Mouse (Mus musculus) left cerebral cortex, postnatal 25 days (tissue): ENCODE measurements at regions not wholly inside any gene's neighbourhood (a gene's known extent, or its start where the extent isn't known, plus 50 kb on each side); places are given as distances from the start of the nearest gene placed in this dataset.
"Not testable (repeated sequence)": the region's sequence is repeated elsewhere in the genome, so short reads cannot be mapped to it uniquely, and the experiment has no call there.

Source experiments
- DNase-seq, 2 experiments: peaks; one replicate each; pipeline ENCODE4 v3.0.0; 2022; ENCODE audit warnings: low spot score in 2 of 2, mixed read lengths in 1 of 2
- intact Hi-C: fragments of 180-260 bp; cut with DNase I; formaldehyde crosslinking; loops from one replicate; pipeline ENCODE4 v1.15.1; 2025

- peak; percentile 10 to 40 for DNase-seq
- intact Hi-C loops, result no loop called here
These were observed 436.6 kb downstream of the Mei4 start for GRCm38 (mm10) chr9:82300046-82300445.

DNA sequence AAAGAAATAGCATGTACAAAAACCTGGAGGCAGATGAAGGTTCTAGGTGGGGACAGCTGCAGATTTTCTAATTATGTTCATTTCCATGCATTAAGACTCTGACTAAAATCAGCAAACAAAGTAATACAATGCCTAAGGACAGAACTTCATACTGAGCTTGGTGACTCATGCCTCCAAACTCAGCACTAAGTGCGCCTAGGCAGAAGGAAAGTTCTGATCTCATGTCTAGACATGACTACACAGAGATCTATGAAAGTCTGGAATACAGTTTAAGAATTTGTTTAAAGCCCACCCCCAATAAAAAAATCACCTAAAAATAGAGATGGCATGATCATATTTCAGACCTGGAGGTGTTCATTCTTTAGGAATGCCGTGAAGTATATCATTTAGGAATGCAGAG is 442.8 kb downstream of the Mei4 start:
- intact Hi-C loops, result no loop called here
- DNase-seq, result no peak

DNA sequence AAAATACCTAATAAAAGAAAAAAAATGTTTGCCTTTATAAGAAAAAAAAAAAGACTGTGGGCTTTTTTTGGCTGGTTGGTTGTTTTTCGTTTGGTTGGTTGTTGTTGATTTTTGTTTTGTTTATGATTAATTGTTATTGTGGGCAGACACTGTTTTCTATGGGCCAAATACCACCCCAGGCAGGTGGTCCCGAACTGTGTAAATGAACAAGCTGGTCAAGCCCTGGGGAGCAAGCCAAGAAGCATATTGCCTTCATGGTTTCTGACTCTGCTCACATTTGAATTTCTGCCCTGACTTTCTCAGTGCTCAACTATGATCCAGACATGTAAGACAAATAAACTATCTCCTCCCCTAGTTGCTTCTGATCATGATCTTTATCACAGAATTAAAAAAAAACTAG is 449.0 kb downstream of the Mei4 start:
- no peak for DNase-seq
- intact Hi-C loops, result no loop called here

- intact Hi-C loops, result no loop called here
- DNase-seq, result no peak
These were observed 477.0 kb downstream of the Mei4 start for GRCm38 (mm10) chr9:82340452-82340851.

- intact Hi-C loops, DNase-seq: not testable (repeated sequence)
These were observed 478.6 kb upstream of the Irak1bp1 start for GRCm38 (mm10) chr9:82350784-82351183.

GRCm38 (mm10) chr9:82359573-82359972 is 469.8 kb upstream of the Irak1bp1 start:
- DNase-seq, result no peak
- intact Hi-C loops, result no loop called here

DNA sequence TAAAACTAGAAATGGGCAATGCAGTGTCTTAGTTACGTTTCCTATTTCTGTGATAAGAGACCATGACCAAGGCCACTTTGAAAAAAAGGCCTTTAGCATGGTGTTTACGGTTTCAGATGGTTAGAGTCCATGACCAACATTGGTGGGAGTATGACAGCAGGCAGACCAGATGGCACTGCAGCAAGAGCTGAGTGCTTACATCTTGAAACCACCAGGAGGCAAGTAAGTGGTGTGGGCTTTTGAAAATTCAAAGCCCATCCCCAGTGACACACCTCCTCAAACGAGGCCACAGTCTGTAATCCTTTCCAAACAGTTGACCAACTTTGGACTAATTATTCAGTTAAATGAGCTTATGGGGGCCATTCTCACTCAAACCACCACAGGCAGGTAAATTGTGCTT is 427.0 kb upstream of the Irak1bp1 start:
- peak in 1 of 2 experiments; percentile 48 for DNase-seq
- intact Hi-C loops, result no loop called here

GRCm38 (mm10) chr9:82404010-82404409 is 425.3 kb upstream of the Irak1bp1 start:
- intact Hi-C loops, result no loop called here
- no peak for DNase-seq

DNA sequence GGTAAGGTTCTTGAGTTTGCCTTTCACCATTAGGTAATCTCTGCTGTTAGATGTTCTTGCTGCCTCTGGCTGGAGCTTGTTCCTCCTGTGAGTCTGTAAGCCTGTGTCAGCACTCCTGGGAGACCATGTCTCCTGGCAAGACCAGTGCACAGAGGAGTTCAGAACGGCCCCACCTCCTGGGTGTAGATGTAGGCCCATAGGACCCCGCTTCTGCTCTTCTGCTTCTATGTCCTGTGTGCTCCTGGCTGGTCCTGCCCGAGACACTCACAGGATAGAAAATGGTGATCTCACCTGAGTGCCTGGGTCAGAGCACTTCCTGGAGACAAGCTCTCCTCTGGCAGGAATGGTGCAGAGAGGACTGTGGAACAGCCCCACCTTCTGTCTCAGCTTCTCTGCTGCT is 422.2 kb upstream of the Irak1bp1 start:
- DNase-seq, result no peak
- intact Hi-C loops, result no loop called here

DNA sequence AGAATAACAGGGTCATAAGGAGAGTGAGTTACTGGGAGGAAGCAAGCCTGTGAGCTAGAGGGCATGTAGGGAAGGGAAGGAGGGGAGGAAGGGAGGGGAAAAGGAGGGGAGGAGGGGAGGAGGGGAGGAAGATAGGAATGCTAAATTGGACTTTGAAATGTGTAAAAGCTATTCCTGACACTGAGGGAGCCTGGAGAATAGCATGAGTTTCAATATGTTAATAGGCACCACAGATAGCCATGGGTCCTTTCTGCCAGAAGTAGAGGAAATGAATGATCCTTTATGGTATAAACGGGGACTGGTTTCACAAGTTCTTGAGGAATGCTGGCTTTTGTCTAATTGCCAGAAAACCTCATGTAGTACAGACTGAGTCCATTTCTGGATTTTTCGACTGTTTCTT is 420.4 kb upstream of the Irak1bp1 start:
- no peak for DNase-seq
- intact Hi-C loops, result no loop called here
